Mouse (Mus musculus) ovary, adult 2 months (tissue): ENCODE results near the gene Dctn5. TPM values are rescaled to one million over a fixed set of nuclear protein-coding genes. Genes with fewer than 3 reads are reported as not detected.

Experiments used
- polyA plus RNA-seq: library from polyadenylated mRNA; depleted of rRNA; stranded (reverse); fragments of >200 nt; gene quantifications from 2 replicates; pipeline ENCODE4 v1.2.3, GENCODE M21; 2012; rRNA removed

Gene Dctn5
- 66.5 and 81.3 TPM in 2 replicates for polyA plus RNA-seq

DNA sequence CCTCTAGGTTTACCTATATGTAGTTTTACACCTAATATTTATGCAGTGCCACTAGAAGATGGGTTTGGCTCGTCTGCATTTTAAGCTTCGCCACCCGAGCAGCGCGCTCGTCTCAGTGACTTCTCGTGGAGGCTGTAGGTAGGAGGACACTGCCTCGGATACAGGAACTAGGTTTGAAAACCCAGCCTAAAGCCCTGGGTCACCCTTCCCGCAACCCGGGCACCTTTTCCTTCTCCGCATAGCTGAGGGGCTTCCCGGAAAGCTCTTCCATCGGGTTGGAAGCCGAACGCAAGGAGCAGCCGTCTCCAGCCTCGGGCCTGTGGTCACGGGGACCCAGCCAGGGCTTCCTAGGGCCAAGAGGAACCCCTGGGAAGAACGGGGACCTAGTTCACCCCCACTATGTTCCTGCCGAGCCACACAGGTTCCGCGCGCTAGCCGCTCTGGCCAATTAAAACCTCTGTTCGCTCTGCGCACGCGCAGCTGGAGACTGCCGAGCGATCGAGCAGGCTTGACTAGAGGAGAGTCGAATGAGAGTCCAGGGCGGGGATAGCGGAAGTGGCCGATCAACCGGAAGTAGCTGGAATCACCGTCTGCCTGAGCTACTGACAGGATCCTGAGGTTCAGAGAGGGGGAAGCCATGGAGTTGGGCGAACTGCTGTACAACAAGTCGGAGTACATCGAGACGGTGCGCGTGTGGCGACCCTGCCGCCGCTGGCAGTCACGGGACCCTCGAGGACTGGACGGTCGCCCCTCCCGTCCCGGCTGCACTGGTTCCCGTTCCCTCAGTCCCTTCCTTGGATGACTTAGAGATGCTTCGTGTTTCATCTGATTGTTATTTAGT, at the start of gene Dctn5, which contains the start of gene Palb2:
Gene Dctn5, plus strand, starts transcription at position 545 of the 841 bp plus-strand sequence.
Gene Palb2, minus strand, starts transcription at position 489 of the 841 bp plus-strand sequence.

DNA sequence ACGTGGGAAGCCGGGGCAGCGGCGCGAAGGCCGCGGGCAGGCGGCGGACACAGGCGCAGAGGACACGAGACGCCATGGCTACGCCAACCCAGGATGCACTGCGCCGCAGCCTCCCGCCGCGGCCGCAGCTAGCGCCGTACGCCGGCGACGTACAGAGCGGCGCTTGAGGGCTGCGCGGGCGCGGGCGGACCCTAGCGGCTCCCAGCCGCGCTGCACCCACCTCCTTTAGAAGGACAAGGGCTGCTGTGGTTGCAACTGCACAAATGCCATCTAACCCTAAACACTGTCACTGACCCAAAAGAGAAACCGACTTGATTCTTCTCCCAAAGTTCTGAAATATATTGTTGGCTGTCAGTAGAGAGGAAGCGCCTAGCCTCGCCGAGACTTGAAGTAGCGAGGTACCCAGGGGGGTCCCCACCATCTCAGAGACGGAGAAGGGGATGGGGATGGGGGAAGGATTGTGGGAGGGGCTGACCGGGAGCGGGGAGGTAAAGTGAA, 31.0 kb upstream of the Dctn5 start, which contains the start of gene Ndufab1:
Gene Ndufab1, minus strand, starts transcription at position 140 of the 498 bp plus-strand sequence.

DNA sequence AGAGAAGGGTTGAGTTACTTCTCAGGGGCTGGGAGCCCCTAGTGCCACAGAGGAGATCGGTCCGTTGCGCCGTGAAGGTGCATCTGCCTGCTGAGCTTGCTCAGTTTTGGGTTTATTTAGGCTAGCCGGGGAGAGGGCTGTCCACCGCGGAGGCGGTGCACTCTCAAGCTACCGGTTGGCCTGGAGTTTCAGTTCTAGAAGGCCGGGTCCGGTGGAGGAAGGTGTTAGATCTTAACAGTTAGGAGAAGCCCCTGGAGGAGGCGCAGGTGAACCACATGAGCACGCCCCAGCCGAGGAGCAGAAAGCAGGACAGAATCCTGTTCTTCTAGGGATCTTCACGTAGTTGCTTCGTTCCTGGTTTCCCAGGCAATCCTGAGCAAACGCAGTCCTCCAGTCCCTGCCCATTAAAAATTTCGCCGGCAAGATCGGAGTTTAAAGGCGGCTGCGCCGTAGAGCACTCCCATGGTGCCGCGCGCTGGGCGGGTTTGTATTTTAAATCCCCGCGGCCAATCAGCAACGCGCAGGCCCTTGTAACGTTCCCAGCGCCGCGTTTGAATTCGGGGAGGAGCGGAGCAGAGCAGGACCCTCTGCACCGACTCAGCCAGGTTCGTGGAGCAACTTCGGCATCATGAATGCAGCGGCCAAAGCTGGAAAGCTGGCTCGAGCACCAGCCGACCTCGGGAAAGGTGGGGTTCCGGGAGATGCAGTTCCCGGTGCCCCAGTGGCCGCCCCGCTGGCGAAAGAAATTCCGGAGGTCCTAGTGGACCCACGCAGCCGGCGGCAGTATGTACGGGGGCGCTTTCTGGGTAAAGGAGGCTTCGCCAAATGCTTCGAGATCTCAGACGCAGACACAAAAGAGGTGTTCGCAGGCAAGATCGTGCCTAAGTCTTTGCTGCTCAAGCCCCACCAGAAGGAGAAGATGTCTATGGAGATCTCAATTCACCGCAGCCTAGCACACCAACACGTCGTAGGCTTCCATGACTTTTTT, 26.4 kb downstream of the Dctn5 start, which contains the start of gene Plk1:
Gene Plk1, plus strand, starts transcription at position 525 of the 988 bp plus-strand sequence.

DNA sequence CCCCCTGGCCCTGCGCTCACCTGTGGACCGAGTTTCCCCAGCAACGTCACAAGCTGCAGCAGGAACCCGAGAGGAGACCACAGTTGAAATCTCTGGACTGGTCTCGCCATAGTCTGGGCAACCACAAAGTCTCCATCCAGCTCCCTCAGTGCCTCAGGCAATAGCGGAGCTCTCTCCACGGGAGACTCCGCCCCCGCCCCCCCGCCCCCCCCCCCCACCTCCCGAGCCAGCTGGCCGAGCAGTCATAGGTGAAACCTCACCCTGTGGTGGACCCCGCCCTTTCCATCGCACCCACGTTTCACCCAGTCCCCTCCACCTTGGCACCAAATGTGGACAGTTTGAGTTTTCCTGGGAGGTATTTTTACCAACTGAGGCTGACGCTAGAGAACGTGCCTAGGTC, 53.2 kb downstream of the Dctn5 start, which contains the start of gene Ern2:
Gene Ern2, minus strand, starts transcription at position 165 of the 400 bp plus-strand sequence.

Other genes starting within 250 kb of the Dctn5 start
- 23.1 and 26.4 TPM in 2 replicates for gene Cog7, start 151.3 kb upstream of the Dctn5 start, polyA plus RNA-seq
- 124 and 157 TPM in 2 replicates for gene Gga2, start 111.8 kb upstream of the Dctn5 start, polyA plus RNA-seq
- gene Ubfd1, start 65.9 kb upstream of the Dctn5 start, polyA plus RNA-seq, result 35.1 and 48.5 TPM in 2 replicates
- 22.3 and 25.2 TPM in 2 replicates for gene Ears2, start 65.8 kb upstream of the Dctn5 start, polyA plus RNA-seq
- gene Ndufab1, start 31.2 kb upstream of the Dctn5 start, polyA plus RNA-seq, result 426 and 1,314 TPM in 2 replicates
- gene Palb2, start 56 bp upstream of the Dctn5 start, polyA plus RNA-seq, result 1.6 and 2.9 TPM in 2 replicates
- 14.8 and 25.1 TPM in 2 replicates for gene Plk1, start 26.4 kb downstream of the Dctn5 start, polyA plus RNA-seq
- 0.07 TPM in 1 of 2 replicates, not detected in the other for gene Ern2, start 53.2 kb downstream of the Dctn5 start, polyA plus RNA-seq
- 11.6 and 12.3 TPM in 2 replicates for gene Chp2, start 86.5 kb downstream of the Dctn5 start, polyA plus RNA-seq
- 8.1 and 8.9 TPM in 2 replicates for gene Prkcb, start 155.7 kb downstream of the Dctn5 start, polyA plus RNA-seq